Mouse (Mus musculus): ENCODE data around the gene Slc50a1. TPM values are rescaled to one million over a fixed set of nuclear protein-coding genes. Genes with fewer than 3 reads are reported as not detected.

Slc50a1 gene
- polyA plus RNA-seq, 1 experiment from 2014 or later, result 37.5 TPM

DNA sequence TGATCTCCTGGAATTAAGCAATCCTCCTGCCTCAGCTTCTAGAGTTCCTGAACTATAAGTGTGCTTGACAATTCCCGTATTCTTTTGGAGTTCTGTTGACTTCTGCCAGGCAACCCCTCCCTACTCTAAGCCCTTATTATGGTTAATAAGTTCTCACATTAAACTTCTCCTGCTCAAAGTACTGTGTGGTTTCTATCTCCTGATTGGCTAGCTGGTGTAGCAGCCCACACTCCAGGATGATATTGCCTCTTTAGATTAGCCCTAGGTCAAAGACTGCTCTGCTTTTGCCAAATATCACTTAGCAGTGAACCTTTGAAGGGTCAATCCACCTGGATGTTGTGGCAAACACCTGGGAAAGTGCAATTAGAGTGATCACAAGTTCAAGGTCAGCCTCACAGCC lies 29.7 kb upstream of the Slc50a1 start:
- Histone ChIP-seq H3K9me3 (ENCODE audit: control insufficient read depth, low read length) (no peaks in the 10 kb centered on the region), H3K4me2 (replicated peaks; ENCODE audit: low read depth, low read length) (no peak overlapping the region), H3K9ac (ENCODE audit: low read depth, low read length) (no peak overlapping the region), H3K27me3 (ENCODE audit: control insufficient read depth, insufficient read depth, low read length) (peaks cover 6% of the 10 kb centered on the region), H3K27ac (ENCODE audit: low read depth, low read length) (no peak overlapping the region), H3K4me3 (ENCODE audit: low read depth, low read length) (no peak overlapping the region), H3K36me3 (ENCODE audit: control insufficient read depth, insufficient read depth, low read length) (no peaks in the 10 kb centered on the region), H3K4me1 (replicated peaks; ENCODE audit: control insufficient read depth, insufficient read depth, low read length) (0 out of 2 replicates have a peak, but pooled peaks cover 4% of the 10 kb centered on the region)
- ATAC-seq (ENCODE audit: low FRiP score) (no peak), DNase-seq (ENCODE audit: low spot score) (no peak)
- 63% methylated on average over 1 of the region's 1 CpGs for WGBS

- Histone ChIP-seq H3K4me3 (ENCODE audit: low read depth, low read length) (no peak overlapping the region), H3K4me2 (replicated peaks; ENCODE audit: low read depth, low read length) (peak overlapping the region; percentile 20; the same call in 1 of the 2 replicates), H3K36me3 (ENCODE audit: control insufficient read depth, insufficient read depth, low read length) (no peaks in the 10 kb centered on the region), H3K27me3 (ENCODE audit: control insufficient read depth, insufficient read depth, low read length) (peaks cover 6% of the 10 kb centered on the region), H3K27ac (ENCODE audit: low read depth, low read length) (no peak overlapping the region), H3K4me1 (replicated peaks; ENCODE audit: control insufficient read depth, insufficient read depth, low read length) (0 out of 2 replicates have a peak, but pooled peaks cover 4% of the 10 kb centered on the region), H3K9me3 (ENCODE audit: control insufficient read depth, low read length) (no peaks in the 10 kb centered on the region), H3K9ac (ENCODE audit: low read depth, low read length) (no peak overlapping the region)
- DNase-seq (ENCODE audit: low spot score), result peak; percentile 59
- no peak for ATAC-seq (ENCODE audit: low FRiP score)
- WGBS, result 5% methylated on average over 14 of the region's 14 CpGs
Observed at GRCm38 (mm10) chr3:89299499-89299898, 29.1 kb upstream of the Slc50a1 start.

- Histone ChIP-seq H3K36me3 (ENCODE audit: control insufficient read depth, insufficient read depth, low read length) (no peaks in the 10 kb centered on the region), H3K4me2 (replicated peaks; ENCODE audit: low read depth, low read length) (no peak overlapping the region), H3K9ac (ENCODE audit: low read depth, low read length) (no peak overlapping the region), H3K27me3 (ENCODE audit: control insufficient read depth, insufficient read depth, low read length) (peaks cover 6% of the 10 kb centered on the region), H3K4me1 (replicated peaks; ENCODE audit: control insufficient read depth, insufficient read depth, low read length) (0 out of 2 replicates have a peak, but pooled peaks cover 4% of the 10 kb centered on the region), H3K9me3 (ENCODE audit: control insufficient read depth, low read length) (no peaks in the 10 kb centered on the region), H3K4me3 (ENCODE audit: low read depth, low read length) (no peak overlapping the region), H3K27ac (ENCODE audit: low read depth, low read length) (no peak overlapping the region)
- ATAC-seq (ENCODE audit: low FRiP score) (no peak), DNase-seq (ENCODE audit: low spot score) (no peak)
- WGBS, result 87% methylated on average over 6 of the region's 6 CpGs
Observed at GRCm38 (mm10) chr3:89298908-89299307, 28.5 kb upstream of the Slc50a1 start.

DNA sequence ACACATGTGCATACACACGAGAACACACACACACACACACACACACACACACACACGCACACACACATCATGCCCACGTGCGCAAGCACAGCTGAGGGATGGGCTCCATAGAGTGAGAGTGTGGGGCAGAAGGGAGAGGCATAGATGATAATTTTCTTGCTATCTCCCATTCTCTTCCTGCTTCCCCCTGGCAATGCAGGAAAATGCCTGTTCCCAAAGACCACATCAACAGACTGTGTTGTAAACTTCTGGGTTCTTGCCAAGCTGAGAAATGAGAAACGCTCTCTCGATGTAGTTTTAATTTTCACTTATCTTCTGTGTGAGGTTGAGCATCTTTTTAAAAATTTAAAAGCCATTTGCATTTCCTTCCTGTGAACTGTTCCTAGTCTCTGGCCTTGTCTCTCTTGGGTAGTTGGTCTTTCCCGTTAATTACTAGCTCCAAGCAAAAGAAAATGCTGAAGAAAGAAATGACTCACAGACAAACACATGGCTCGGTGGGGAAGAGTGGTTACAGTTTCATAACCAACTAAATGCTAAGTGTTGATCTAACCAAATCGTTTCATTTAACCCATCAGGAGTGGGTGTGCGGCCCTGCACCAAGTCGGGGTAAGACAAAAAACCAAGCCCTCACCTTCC lies 26.5 kb upstream of the Slc50a1 start:
- ATAC-seq (ENCODE audit: low FRiP score), result no peak
- H3K9me3 ChIP-seq (ENCODE audit: control insufficient read depth, low read length), result no peaks in the 10 kb centered on the region
- H3K36me3 ChIP-seq (ENCODE audit: control insufficient read depth, insufficient read depth, low read length), result no peaks in the 10 kb centered on the region
- H3K4me1 ChIP-seq (replicated peaks; ENCODE audit: control insufficient read depth, insufficient read depth, low read length), result 0 out of 2 replicates have a peak, but pooled peaks cover 4% of the 10 kb centered on the region
- no peak for DNase-seq (ENCODE audit: low spot score)
- no peak overlapping the region for H3K4me2 ChIP-seq (replicated peaks; ENCODE audit: low read depth, low read length)
- H3K4me3 ChIP-seq (ENCODE audit: low read depth, low read length), result no peak overlapping the region
- H3K27me3 ChIP-seq (ENCODE audit: control insufficient read depth, insufficient read depth, low read length), result peaks cover 6% of the 10 kb centered on the region
- no peak overlapping the region for H3K9ac ChIP-seq (ENCODE audit: low read depth, low read length)
- H3K27ac ChIP-seq (ENCODE audit: low read depth, low read length), result no peak overlapping the region
- 87% methylated on average over 11 of the region's 11 CpGs for WGBS

GRCm38 (mm10) chr3:89295685-89296230 lies 25.4 kb upstream of the Slc50a1 start:
- H3K9me3 ChIP-seq (ENCODE audit: control insufficient read depth, low read length), result no peaks in the 10 kb centered on the region
- H3K27me3 ChIP-seq (ENCODE audit: control insufficient read depth, insufficient read depth, low read length), result peaks cover 6% of the 10 kb centered on the region
- no peak overlapping the region for H3K4me2 ChIP-seq (replicated peaks; ENCODE audit: low read depth, low read length)
- H3K4me3 ChIP-seq (ENCODE audit: low read depth, low read length), result no peak overlapping the region
- WGBS, result 81% methylated on average over 8 of the region's 8 CpGs
- H3K9ac ChIP-seq (ENCODE audit: low read depth, low read length), result no peak overlapping the region
- no peak for ATAC-seq (ENCODE audit: low FRiP score)
- DNase-seq (ENCODE audit: low spot score), result no peak
- no peak overlapping the region for H3K27ac ChIP-seq (ENCODE audit: low read depth, low read length)
- 0 out of 2 replicates have a peak, but pooled peaks cover 4% of the 10 kb centered on the region for H3K4me1 ChIP-seq (replicated peaks; ENCODE audit: control insufficient read depth, insufficient read depth, low read length)
- no peaks in the 10 kb centered on the region for H3K36me3 ChIP-seq (ENCODE audit: control insufficient read depth, insufficient read depth, low read length)

- no peak overlapping the region for H3K4me2 ChIP-seq (replicated peaks; ENCODE audit: low read depth, low read length)
- no peaks in the 10 kb centered on the region for H3K36me3 ChIP-seq (ENCODE audit: control insufficient read depth, insufficient read depth, low read length)
- H3K4me3 ChIP-seq (ENCODE audit: low read depth, low read length), result no peak overlapping the region
- 0 out of 2 replicates have a peak, but pooled peaks cover under 1% of the 10 kb centered on the region for H3K4me1 ChIP-seq (replicated peaks; ENCODE audit: control insufficient read depth, insufficient read depth, low read length)
- 77% methylated on average over 5 of the region's 5 CpGs for WGBS
- ATAC-seq (ENCODE audit: low FRiP score) (no peak), DNase-seq (ENCODE audit: low spot score) (no peak)
- H3K9me3 ChIP-seq (ENCODE audit: control insufficient read depth, low read length), result no peaks in the 10 kb centered on the region
- H3K9ac ChIP-seq (ENCODE audit: low read depth, low read length), result no peak overlapping the region
- H3K27ac ChIP-seq (ENCODE audit: low read depth, low read length), result no peak overlapping the region
- H3K27me3 ChIP-seq (ENCODE audit: control insufficient read depth, insufficient read depth, low read length), result no peaks in the 10 kb centered on the region
Observed at GRCm38 (mm10) chr3:89294195-89294594, 23.8 kb upstream of the Slc50a1 start.

DNA sequence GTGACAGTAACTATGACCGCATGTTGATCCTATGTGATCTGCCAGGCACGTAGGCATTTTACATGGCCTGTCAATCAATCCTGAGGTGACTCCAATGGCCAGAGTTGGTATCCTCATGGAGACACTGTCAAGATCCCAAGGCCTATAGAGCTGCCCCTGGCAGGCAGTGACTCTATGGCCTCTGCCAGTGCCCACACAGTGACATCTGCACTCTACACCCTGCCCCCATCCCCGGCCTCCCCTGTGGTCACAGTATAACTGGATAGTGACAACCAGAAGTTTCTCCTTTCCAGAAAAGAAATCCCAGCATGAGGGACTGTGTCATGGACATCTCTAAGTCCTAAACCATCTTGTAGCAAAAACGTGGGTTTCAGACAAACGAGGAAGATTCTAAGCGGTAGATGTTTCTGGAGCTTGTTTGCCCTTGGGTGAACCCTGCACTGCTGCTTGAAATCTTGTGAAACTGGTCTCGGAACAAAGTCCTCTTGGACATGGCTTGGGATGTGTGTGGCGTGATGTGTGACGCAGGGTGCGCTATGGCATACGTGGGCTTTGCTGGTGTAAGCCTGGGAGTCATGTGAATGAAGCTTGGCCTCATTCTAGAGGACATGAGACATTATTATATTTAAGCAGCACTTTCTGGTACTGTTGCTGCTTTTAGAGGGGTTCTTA lies 23.0 kb upstream of the Slc50a1 start:
- no peak for DNase-seq (ENCODE audit: low spot score)
- 91% methylated on average over 11 of the region's 11 CpGs for WGBS
- Histone ChIP-seq H3K4me3 (ENCODE audit: low read depth, low read length) (no peak overlapping the region), H3K27me3 (ENCODE audit: control insufficient read depth, insufficient read depth, low read length) (no peaks in the 10 kb centered on the region), H3K27ac (ENCODE audit: low read depth, low read length) (no peak overlapping the region), H3K4me1 (replicated peaks; ENCODE audit: control insufficient read depth, insufficient read depth, low read length) (no peaks in the 10 kb centered on the region), H3K36me3 (ENCODE audit: control insufficient read depth, insufficient read depth, low read length) (no peaks in the 10 kb centered on the region), H3K4me2 (replicated peaks; ENCODE audit: low read depth, low read length) (no peak overlapping the region), H3K9ac (ENCODE audit: low read depth, low read length) (no peak overlapping the region), H3K9me3 (ENCODE audit: control insufficient read depth, low read length) (no peaks in the 10 kb centered on the region)
- no peak for ATAC-seq (ENCODE audit: low FRiP score)

DNA sequence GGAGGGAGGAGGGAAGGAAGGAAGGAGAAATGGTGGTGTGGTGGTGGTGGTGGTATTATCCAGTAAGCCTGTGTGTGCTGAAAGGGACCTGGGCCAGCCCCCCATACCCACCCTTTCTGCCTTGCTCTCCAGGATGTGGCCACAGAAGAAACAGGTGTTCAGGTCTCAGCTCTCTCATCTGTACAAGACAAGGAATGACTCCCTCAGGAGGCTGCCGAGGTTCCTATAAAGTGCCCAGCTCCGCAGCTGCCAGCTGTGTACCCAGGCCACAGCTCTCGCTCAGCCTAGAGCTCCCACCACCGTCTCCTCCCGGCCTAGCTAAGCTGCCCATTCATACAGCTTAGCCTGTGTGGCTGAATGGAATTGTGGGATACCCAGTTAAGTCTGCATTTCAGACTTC lies 21.9 kb upstream of the Slc50a1 start:
- 90% methylated on average over 5 of the region's 5 CpGs for WGBS
- H3K36me3 ChIP-seq (ENCODE audit: control insufficient read depth, insufficient read depth, low read length), result no peaks in the 10 kb centered on the region
- no peak overlapping the region for H3K9ac ChIP-seq (ENCODE audit: low read depth, low read length)
- no peak overlapping the region for H3K4me2 ChIP-seq (replicated peaks; ENCODE audit: low read depth, low read length)
- DNase-seq (ENCODE audit: low spot score) (no peak), ATAC-seq (ENCODE audit: low FRiP score) (no peak)
- H3K27me3 ChIP-seq (ENCODE audit: control insufficient read depth, insufficient read depth, low read length), result no peaks in the 10 kb centered on the region
- H3K4me3 ChIP-seq (ENCODE audit: low read depth, low read length), result no peak overlapping the region
- no peaks in the 10 kb centered on the region for H3K9me3 ChIP-seq (ENCODE audit: control insufficient read depth, low read length)
- H3K27ac ChIP-seq (ENCODE audit: low read depth, low read length), result no peak overlapping the region
- no peaks in the 10 kb centered on the region for H3K4me1 ChIP-seq (replicated peaks; ENCODE audit: control insufficient read depth, insufficient read depth, low read length)

- Histone ChIP-seq H3K27me3 (ENCODE audit: control insufficient read depth, insufficient read depth, low read length) (no peaks in the 10 kb centered on the region), H3K9me3 (ENCODE audit: control insufficient read depth, low read length) (no peaks in the 10 kb centered on the region), H3K4me3 (ENCODE audit: low read depth, low read length) (no peak overlapping the region), H3K36me3 (ENCODE audit: control insufficient read depth, insufficient read depth, low read length) (no peaks in the 10 kb centered on the region), H3K9ac (ENCODE audit: low read depth, low read length) (no peak overlapping the region), H3K27ac (ENCODE audit: low read depth, low read length) (no peak overlapping the region), H3K4me1 (replicated peaks; ENCODE audit: control insufficient read depth, insufficient read depth, low read length) (no peaks in the 10 kb centered on the region), H3K4me2 (replicated peaks; ENCODE audit: low read depth, low read length) (no peak overlapping the region)
- DNase-seq (ENCODE audit: low spot score), result no peak
- 76% methylated on average over 10 of the region's 10 CpGs for WGBS
- no peak for ATAC-seq (ENCODE audit: low FRiP score)
Observed at GRCm38 (mm10) chr3:89291874-89292273, 21.5 kb upstream of the Slc50a1 start.

Data from hindbrain, embryonic 11.5 days (tissue).